Mouse (Mus musculus) ES-CJ7 (cell line): ENCODE measurements around the gene Dnah2.

Experiments
- DNase-seq: peaks from one replicate; pipeline ENCODE4 v3.0.0; 2011; ENCODE audit warnings: low read depth, low spot score

The Dnah2 gene

GRCm38 (mm10) chr11:69549060-69549656, at the start of gene Dnah2:
Gene Dnah2, minus strand, starts transcription at chr11:69549110.
- no peak for DNase-seq

GRCm38 (mm10) chr11:69594853-69595252, 45.9 kb upstream of the Dnah2 start:
- no peak for DNase-seq

- no peak for DNase-seq
These were observed 43.9 kb upstream of the Dnah2 start for GRCm38 (mm10) chr11:69592799-69593198.

GRCm38 (mm10) chr11:69591899-69592637, 43.2 kb upstream of the Dnah2 start:
- DNase-seq: no peak

DNA sequence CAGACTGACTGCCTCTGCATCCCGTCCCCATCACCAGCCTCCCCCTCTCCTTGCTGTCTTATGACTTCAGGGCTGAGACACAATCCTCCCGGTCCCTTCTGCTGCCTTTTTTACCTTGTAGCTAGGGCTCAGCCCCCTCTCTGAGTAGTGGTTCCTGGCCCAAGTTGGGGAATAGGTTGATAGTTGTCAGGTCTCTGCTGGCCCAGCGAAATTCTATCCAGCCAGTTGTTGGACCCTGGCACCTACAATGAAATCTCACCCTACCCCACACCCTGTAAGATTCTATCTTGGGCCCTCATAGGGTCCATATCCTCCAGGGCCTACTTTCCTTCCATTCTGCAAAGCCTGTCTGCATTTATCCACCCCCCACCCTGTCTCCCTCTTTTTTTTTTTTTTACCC, 42.5 kb upstream of the Dnah2 start:
- DNase-seq: no peak

DNA sequence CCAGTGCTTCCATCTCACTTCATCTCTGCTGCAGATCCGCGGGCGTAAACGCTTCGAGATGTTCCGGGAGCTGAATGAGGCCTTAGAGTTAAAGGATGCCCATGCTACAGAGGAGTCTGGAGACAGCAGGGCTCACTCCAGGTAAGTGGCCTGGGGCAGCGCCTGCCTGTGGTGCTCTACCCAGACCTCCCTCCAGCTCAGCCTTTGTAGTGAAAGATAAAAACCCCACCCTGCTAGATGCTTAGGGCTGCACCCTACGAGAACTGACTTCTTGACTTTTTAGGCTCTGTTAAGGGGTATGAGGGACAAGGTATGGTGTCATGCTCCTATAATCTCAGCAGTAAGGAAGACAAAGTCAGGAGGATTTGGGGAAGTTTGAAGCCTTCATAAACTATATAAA, 41.7 kb upstream of the Dnah2 start:
- DNase-seq: no peak

DNA sequence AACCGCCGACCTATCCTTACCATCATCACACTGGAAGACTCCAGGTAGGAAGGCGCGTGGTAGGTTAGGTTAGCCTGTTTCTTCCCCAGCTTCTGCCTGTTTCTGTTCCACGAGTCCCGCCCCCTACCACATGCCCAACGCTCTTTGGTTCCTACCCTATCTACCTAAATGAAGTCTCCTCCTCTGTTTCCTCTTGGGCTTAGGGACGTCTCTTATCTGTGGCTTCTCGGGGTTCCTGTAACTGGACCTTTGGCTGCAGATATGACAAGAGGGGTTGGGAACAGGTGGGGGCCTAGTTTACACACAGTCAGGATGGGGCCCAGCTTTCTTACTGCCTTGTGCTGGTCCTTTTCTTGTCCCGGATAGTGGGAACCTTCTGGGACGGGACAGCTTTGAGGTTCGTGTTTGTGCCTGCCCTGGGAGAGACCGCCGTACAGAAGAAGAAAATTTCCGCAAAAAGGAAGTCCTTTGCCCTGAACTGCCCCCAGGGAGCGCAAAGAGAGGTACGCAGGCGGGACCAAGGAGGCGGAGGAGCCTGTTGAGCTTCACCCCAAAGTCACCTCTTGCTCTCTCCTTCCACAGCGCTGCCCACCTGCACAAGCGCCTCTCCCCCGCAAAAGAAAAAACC, 40.4 kb upstream of the Dnah2 start:
- no peak for DNase-seq

DNA sequence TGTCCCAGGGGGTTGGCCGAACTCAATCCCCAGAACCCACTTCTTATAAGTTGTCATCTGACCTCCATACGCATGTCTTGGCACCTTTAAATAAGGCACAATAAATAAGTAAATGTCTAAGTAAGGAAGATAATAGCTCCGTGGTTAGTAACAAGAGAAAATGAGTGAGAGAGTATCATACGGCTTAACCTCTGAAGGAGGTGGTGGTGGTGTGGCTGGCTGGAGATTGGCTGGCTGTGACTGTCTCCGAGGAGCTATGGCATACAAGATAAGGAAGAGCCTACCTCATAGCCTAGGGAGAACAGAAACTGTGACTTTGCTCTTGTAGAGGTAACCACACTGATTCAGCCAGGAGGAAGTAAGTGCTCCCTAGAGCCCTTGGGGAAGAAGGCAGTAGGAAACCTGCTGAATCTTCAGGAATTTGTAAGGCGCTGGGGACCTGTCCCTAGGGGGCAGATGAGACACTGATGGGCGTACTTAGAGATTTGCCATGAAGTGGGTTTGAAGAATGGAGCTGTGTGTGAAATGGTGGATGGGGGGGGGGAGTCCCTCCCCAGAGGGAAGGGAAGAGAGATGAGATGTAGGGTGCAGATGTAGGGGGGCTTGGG, 36.9 kb upstream of the Dnah2 start:
- DNase-seq: peak; percentile 68

DNA sequence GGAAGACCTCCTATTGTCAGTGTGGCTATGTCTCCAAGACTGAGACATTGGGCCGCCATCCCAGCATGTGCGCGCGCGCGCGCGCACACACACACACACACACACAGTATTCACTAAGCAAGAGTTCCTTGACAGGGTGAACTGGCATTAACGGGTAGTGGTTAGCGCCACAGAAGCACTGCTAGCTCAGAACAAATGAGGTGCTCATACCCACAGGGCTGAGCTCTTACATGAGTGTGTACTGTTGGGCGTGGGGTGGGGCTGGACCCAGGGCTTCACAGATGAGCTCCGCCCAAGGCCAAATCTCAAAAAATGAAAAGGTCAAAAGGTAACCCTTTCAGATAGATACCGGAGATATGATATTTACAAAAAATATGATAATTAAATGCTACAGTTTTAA, 36.0 kb upstream of the Dnah2 start:
- DNase-seq: peak; percentile 67

DNA sequence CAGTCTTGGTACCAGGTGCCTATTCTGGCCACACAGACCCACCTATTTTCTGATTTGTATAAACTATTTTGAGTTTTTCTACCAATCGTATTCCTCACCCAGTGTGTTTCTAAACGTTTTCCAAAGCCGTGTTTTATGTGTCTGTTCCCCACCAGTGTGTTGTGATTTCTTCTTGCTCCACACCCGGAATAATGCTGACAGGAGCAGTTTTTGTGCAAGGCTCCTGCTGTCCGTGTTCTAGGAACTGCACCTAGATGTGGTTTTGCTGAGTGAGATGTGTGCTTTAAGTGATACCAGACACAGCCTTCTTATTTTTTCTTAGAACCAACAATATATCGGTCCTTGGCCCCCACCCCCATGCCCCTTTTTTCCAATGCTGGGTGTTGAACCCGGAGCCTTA, 35.1 kb upstream of the Dnah2 start:
- no peak for DNase-seq

DNA sequence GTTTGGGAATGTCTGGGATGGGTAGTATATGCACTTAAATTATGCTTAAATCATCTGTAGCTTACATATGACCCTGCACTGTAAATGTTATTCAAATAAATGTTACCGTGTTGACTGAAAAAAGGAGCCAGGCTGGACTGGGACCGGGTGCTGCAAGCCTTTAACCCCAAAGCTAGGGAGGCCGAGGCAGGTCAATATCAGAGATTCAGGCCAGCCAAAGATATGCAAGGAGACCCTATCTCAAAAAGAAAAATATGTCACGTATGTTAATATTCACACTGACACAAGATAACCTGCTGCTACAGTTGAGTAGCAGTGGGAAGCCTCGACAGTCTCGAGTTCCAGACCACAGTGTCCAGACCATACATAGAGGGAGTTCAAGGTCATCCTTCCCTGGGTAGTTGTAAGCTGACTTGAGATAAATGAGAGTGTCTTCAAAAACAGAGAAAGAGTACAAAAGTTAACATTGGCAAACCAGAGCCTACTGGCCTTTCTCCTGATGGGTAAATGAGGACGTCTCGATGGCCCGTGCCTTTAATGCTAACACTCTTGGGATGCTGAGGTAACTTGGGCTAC, 33.4 kb upstream of the Dnah2 start:
- peak; percentile 72 for DNase-seq

DNA sequence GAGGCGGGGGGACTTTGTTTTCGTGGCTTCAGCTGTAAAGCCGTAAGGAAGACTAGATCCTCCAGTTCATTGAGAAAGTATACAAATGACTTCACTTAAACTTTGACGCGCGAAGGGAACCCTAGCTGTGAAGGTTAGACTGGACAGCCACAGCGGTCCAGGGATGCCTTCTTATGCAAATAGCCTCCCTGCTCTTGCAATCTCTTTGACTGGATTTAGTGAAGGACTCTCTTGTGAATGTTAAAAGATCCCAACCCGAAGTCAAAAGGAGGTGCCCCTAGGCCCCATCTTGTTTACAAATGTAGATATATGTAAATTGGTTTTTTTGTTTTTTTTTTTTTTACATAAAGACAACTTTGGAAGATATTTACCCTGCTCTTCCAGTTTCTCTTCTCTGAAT, 32.9 kb upstream of the Dnah2 start:
- peak; percentile 98 for DNase-seq

DNA sequence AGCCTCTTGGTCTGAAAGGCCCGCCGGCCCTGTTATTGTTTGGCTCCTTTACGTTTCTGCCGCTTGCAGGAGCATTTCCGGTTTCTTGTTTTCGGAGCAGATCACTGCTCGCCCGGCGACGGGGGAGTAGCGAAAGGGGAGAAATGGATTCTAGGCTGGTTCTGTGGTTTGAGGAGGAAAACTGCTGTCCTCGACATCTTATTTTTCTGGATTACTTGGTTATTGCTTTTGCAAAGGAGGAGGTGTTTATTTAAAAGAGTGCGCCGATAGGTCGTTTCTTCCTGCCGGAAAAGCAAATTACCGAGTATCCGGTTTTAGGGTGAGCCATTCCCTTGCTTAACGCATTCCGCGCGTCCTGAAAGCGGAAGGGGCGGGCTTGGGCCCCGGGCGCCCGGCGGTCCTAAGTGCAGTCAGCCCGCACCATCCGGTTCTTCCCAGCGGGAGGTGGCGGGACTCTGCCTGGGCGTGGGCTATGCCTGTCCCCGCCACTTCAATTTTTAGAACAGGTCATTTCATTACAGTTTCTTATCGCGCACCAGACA, 32.3 kb upstream of the Dnah2 start:
- DNase-seq: peak; percentile 95

DNA sequence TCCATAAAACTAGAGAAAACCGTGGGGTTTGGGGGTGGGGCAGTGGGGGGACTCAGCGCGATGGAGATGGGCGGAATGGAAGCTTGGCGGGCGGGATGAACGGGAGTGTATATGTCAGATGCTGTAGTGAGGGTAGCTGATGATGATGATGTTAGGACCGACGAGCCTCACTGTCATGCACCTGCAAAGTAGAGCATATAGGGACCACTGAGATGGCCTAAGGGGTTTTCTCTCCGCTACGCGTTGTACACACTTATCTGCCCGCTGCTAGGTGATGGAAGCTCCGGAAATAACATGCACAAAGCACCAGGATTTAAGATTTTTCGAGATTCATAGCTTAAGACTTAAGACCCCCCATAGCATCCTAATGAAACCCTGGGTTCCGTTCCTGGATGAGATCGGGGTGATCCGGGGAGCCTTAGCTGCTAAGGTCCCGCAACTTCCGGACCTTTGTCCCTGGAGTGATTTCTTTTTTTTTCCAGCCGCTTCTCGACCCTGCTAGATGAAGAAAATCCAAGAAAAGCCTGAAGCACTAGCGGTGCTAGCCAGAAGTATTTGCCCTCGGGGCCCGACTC, 31.7 kb upstream of the Dnah2 start:
- no peak for DNase-seq

DNA sequence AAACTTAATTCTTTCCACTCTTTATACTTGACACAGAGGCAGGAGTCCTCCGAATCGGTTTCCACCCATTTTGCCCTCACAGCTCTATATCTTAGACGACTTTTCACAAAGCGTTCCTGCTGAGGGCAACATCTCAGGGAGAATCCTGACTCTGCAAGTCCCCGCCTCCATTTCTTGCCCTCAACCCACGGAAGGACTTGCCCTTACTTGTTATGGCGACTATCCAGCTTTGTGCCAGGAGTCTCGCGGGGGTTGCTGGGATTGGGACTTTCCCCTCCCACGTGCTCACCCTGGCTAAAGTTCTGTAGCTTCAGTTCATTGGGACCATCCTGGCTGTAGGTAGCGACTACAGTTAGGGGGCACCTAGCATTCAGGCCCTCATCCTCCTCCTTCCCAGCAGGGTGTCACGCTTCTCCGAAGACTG, 31.2 kb upstream of the Dnah2 start, which contains the start of the genes Wrap53 and Trp53:
Gene Wrap53, minus strand, starts transcription at position 165 of the 424 bp plus-strand sequence.
Gene Trp53, plus strand, starts transcription at position 269 of the 424 bp plus-strand sequence.
- DNase-seq: peak; percentile 98

GRCm38 (mm10) chr11:69579128-69580017, 30.5 kb upstream of the Dnah2 start:
- DNase-seq: peak; percentile 99

DNA sequence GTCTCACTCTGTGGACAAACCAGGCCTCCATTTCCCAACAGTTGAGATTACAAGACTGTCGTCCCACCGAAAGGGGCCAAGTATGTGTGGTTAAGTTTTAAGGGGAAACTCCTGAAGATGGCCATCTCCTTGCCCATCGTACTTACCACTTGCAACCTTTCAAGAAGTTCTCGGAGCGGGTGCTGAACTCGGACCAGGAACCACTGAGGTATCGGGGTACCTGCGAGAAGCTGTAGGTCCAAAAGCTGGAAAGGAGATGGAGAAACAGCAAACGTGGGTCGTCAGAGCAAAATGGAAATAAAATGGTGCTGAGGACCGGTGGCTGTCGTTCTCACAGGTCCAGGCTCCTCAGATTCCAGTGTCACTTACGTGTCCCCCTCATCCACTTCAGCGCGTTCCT, 29.4 kb upstream of the Dnah2 start:
- no peak for DNase-seq

DNA sequence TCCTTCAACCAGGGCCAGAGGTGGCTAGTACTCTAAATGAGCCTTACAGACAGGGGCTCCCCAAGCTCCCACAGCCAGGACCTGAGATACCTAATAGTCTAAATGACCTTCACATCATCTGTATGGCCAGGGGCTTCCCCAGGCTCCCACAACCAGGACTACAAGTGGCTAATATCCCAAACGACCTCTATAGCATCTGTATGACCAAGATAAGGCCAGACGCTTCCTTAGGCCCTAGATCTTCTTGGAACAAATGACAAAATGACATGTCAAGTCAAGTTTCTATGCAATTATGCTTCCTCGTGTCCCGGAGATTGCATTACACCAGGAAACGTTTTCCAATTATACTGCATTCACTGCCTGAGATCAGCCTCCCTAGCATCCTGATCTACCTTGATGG, 27.4 kb upstream of the Dnah2 start:
- no peak for DNase-seq

DNA sequence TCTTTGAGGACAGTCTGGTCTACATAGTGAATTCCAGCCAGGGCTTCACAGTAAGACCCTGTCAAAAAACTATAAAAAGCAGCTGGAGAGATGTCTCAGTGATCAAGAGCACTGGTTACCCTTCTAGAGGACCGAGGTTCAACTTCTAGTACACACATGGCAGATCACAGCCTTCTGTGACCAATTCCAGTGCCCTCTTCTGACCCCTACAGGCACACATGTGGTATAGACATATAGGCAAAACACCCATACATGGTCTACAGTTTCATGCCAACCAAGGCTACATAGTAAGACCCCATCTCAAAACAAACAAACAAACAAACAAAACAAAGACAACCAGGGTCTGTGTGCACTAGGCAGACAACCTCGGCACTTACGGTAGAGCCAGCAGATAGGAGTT, 26.3 kb upstream of the Dnah2 start:
- peak; percentile 79 for DNase-seq

GRCm38 (mm10) chr11:69565131-69565530, 16.2 kb upstream of the Dnah2 start:
- no peak for DNase-seq
